Mouse (Mus musculus) heart, postnatal 0 days (tissue): ENCODE results near the gene Foxn3.

Experiments used
- CTCF ChIP-seq: IDR thresholded peaks from 2 replicates; pipeline ENCODE4 v1.5.1; 2016; ENCODE audit warnings: antibody characterized with exemption, control low read depth, low read depth
- EP300 ChIP-seq: IDR thresholded peaks from 2 replicates; pipeline ENCODE4 v1.6.1; 2016; ENCODE audit warnings: antibody characterized with exemption, low read depth

- TF ChIP-seq CTCF (no peak), EP300 (no peak)
Observed at GRCm38 (mm10) chr12:99564301-99564910, 1.0 kb upstream of the Foxn3 start.
